Mouse (Mus musculus): ENCODE measurements around the gene Cox10. TPM values are rescaled to one million over a fixed set of nuclear protein-coding genes. Genes with fewer than 3 reads are reported as not detected.

Gene Cox10
- polyA plus RNA-seq, 1 experiment from 2014 or later: 28.0 TPM

- H3K36me3 ChIP-seq (ENCODE audit: control insufficient read depth, insufficient read depth, low read length): no peaks in the 10 kb centered on the region
- H3K4me1 ChIP-seq (ENCODE audit: control insufficient read depth, insufficient read depth, low read length): no peaks in the 10 kb centered on the region
- no peaks in the 10 kb centered on the region for H3K9me3 ChIP-seq (ENCODE audit: control insufficient read depth, low read length)
- H3K4me2 ChIP-seq: no peak overlapping the region
- ATAC-seq (ENCODE audit: low FRiP score) (no peak), DNase-seq (ENCODE audit: low spot score, missing footprints) (no peak)
- H3K4me3 ChIP-seq (ENCODE audit: low read depth, low read length): no peak overlapping the region
- 75% methylated on average over 15 of the region's 15 CpGs for WGBS
- H3K27ac ChIP-seq (ENCODE audit: low read depth, low read length): no peak overlapping the region
- H3K9ac ChIP-seq (ENCODE audit: low read length): no peak overlapping the region
- H3K27me3 ChIP-seq (ENCODE audit: control insufficient read depth, insufficient read depth, low read length): no peaks in the 10 kb centered on the region
Measured at GRCm38 (mm10) chr11:64037471-64038125, 41.7 kb downstream of the Cox10 start.

GRCm38 (mm10) chr11:64036306-64036705, 43.0 kb downstream of the Cox10 start:
- H3K27me3 ChIP-seq (ENCODE audit: control insufficient read depth, insufficient read depth, low read length): no peaks in the 10 kb centered on the region
- no peak overlapping the region for H3K9ac ChIP-seq (ENCODE audit: low read length)
- no peak overlapping the region for H3K4me3 ChIP-seq (ENCODE audit: low read depth, low read length)
- 91% methylated on average over 7 of the region's 7 CpGs for WGBS
- no peaks in the 10 kb centered on the region for H3K4me1 ChIP-seq (ENCODE audit: control insufficient read depth, insufficient read depth, low read length)
- no peak overlapping the region for H3K4me2 ChIP-seq
- ATAC-seq (ENCODE audit: low FRiP score) (no peak), DNase-seq (ENCODE audit: low spot score, missing footprints) (no peak)
- no peak overlapping the region for H3K27ac ChIP-seq (ENCODE audit: low read depth, low read length)
- H3K9me3 ChIP-seq (ENCODE audit: control insufficient read depth, low read length): no peaks in the 10 kb centered on the region
- no peaks in the 10 kb centered on the region for H3K36me3 ChIP-seq (ENCODE audit: control insufficient read depth, insufficient read depth, low read length)

GRCm38 (mm10) chr11:64035709-64036108, 43.6 kb downstream of the Cox10 start:
- Histone ChIP-seq H3K9ac (ENCODE audit: low read length) (no peak overlapping the region), H3K4me2 (no peak overlapping the region), H3K36me3 (ENCODE audit: control insufficient read depth, insufficient read depth, low read length) (no peaks in the 10 kb centered on the region), H3K27me3 (ENCODE audit: control insufficient read depth, insufficient read depth, low read length) (no peaks in the 10 kb centered on the region), H3K4me3 (ENCODE audit: low read depth, low read length) (no peak overlapping the region), H3K27ac (ENCODE audit: low read depth, low read length) (no peak overlapping the region), H3K4me1 (ENCODE audit: control insufficient read depth, insufficient read depth, low read length) (no peaks in the 10 kb centered on the region), H3K9me3 (ENCODE audit: control insufficient read depth, low read length) (no peaks in the 10 kb centered on the region)
- WGBS: 92% methylated on average over 4 of the region's 4 CpGs
- DNase-seq (ENCODE audit: low spot score, missing footprints) (no peak), ATAC-seq (ENCODE audit: low FRiP score) (no peak)

GRCm38 (mm10) chr11:64034686-64035085, 44.6 kb downstream of the Cox10 start:
- H3K36me3 ChIP-seq (ENCODE audit: control insufficient read depth, insufficient read depth, low read length): no peaks in the 10 kb centered on the region
- H3K4me2 ChIP-seq: no peak overlapping the region
- H3K4me1 ChIP-seq (ENCODE audit: control insufficient read depth, insufficient read depth, low read length): no peaks in the 10 kb centered on the region
- no peak for ATAC-seq (ENCODE audit: low FRiP score)
- 88% methylated on average over 5 of the region's 5 CpGs for WGBS
- no peak overlapping the region for H3K9ac ChIP-seq (ENCODE audit: low read length)
- DNase-seq (ENCODE audit: low spot score, missing footprints): no peak
- no peaks in the 10 kb centered on the region for H3K9me3 ChIP-seq (ENCODE audit: control insufficient read depth, low read length)
- H3K4me3 ChIP-seq (ENCODE audit: low read depth, low read length): no peak overlapping the region
- H3K27ac ChIP-seq (ENCODE audit: low read depth, low read length): no peak overlapping the region
- H3K27me3 ChIP-seq (ENCODE audit: control insufficient read depth, insufficient read depth, low read length): no peaks in the 10 kb centered on the region

- no peak for ATAC-seq (ENCODE audit: low FRiP score)
- WGBS: 79% methylated on average over 8 of the region's 8 CpGs
- no peak overlapping the region for H3K27ac ChIP-seq (ENCODE audit: low read depth, low read length)
Measured at GRCm38 (mm10) chr11:64027423-64027822, 51.8 kb downstream of the Cox10 start.

GRCm38 (mm10) chr11:64025843-64026242, 53.4 kb downstream of the Cox10 start:
- Histone ChIP-seq H3K4me2 (no peak overlapping the region), H3K27me3 (ENCODE audit: control insufficient read depth, insufficient read depth, low read length) (no peaks in the 10 kb centered on the region), H3K9me3 (ENCODE audit: control insufficient read depth, low read length) (no peaks in the 10 kb centered on the region), H3K27ac (ENCODE audit: low read depth, low read length) (no peak overlapping the region), H3K4me1 (ENCODE audit: control insufficient read depth, insufficient read depth, low read length) (peaks cover 14% of the 10 kb centered on the region), H3K9ac (ENCODE audit: low read length) (no peak overlapping the region), H3K4me3 (ENCODE audit: low read depth, low read length) (no peak overlapping the region), H3K36me3 (ENCODE audit: control insufficient read depth, insufficient read depth, low read length) (no peaks in the 10 kb centered on the region)
- DNase-seq (ENCODE audit: low spot score, missing footprints) (no peak), ATAC-seq (ENCODE audit: low FRiP score) (no peak)
- 86% methylated on average over 4 of the region's 4 CpGs for WGBS

More at GRCm38 (mm10) chr11:64027423-64027822, 51.8 kb downstream of the Cox10 start:
- Histone ChIP-seq H3K4me2 (no peak overlapping the region), H3K9me3 (ENCODE audit: control insufficient read depth, low read length) (no peaks in the 10 kb centered on the region), H3K36me3 (ENCODE audit: control insufficient read depth, insufficient read depth, low read length) (no peaks in the 10 kb centered on the region), H3K4me3 (ENCODE audit: low read depth, low read length) (no peak overlapping the region), H3K9ac (ENCODE audit: low read length) (no peak overlapping the region), H3K27me3 (ENCODE audit: control insufficient read depth, insufficient read depth, low read length) (no peaks in the 10 kb centered on the region), H3K4me1 (ENCODE audit: control insufficient read depth, insufficient read depth, low read length) (peaks cover 12% of the 10 kb centered on the region)
- DNase-seq (ENCODE audit: low spot score, missing footprints): no peak

GRCm38 (mm10) chr11:64024575-64024974, 54.7 kb downstream of the Cox10 start:
- H3K27ac ChIP-seq (ENCODE audit: low read depth, low read length): no peak overlapping the region
- DNase-seq (ENCODE audit: low spot score, missing footprints): no peak
- H3K36me3 ChIP-seq (ENCODE audit: control insufficient read depth, insufficient read depth, low read length): no peaks in the 10 kb centered on the region
- H3K9ac ChIP-seq (ENCODE audit: low read length): no peak overlapping the region
- no peak overlapping the region for H3K4me2 ChIP-seq
- 79% methylated on average over 7 of the region's 7 CpGs for WGBS
- peaks cover 14% of the 10 kb centered on the region for H3K4me1 ChIP-seq (ENCODE audit: control insufficient read depth, insufficient read depth, low read length)
- no peaks in the 10 kb centered on the region for H3K27me3 ChIP-seq (ENCODE audit: control insufficient read depth, insufficient read depth, low read length)
- no peaks in the 10 kb centered on the region for H3K9me3 ChIP-seq (ENCODE audit: control insufficient read depth, low read length)
- no peak overlapping the region for H3K4me3 ChIP-seq (ENCODE audit: low read depth, low read length)
- ATAC-seq (ENCODE audit: low FRiP score): no peak

GRCm38 (mm10) chr11:64023380-64023981, 55.8 kb downstream of the Cox10 start:
- Histone ChIP-seq H3K9ac (ENCODE audit: low read length) (no peak overlapping the region), H3K4me2 (no peak overlapping the region), H3K27ac (ENCODE audit: low read depth, low read length) (no peak overlapping the region), H3K27me3 (ENCODE audit: control insufficient read depth, insufficient read depth, low read length) (no peaks in the 10 kb centered on the region), H3K4me1 (ENCODE audit: control insufficient read depth, insufficient read depth, low read length) (peaks cover 14% of the 10 kb centered on the region), H3K4me3 (ENCODE audit: low read depth, low read length) (no peak overlapping the region), H3K9me3 (ENCODE audit: control insufficient read depth, low read length) (no peaks in the 10 kb centered on the region), H3K36me3 (ENCODE audit: control insufficient read depth, insufficient read depth, low read length) (no peaks in the 10 kb centered on the region)
- 60% methylated on average over 15 of the region's 15 CpGs for WGBS
- DNase-seq (ENCODE audit: low spot score, missing footprints): no peak
- no peak for ATAC-seq (ENCODE audit: low FRiP score)

- 46% methylated on average over 9 of the region's 9 CpGs for WGBS
- Histone ChIP-seq H3K9ac (ENCODE audit: low read length) (no peak overlapping the region; the same call in 1 of the 2 replicates), H3K27me3 (ENCODE audit: control insufficient read depth, insufficient read depth, low read length) (no peaks in the 10 kb centered on the region), H3K27ac (ENCODE audit: low read depth, low read length) (no peak overlapping the region), H3K36me3 (ENCODE audit: control insufficient read depth, insufficient read depth, low read length) (no peaks in the 10 kb centered on the region), H3K4me2 (no peak overlapping the region), H3K9me3 (ENCODE audit: control insufficient read depth, low read length) (no peaks in the 10 kb centered on the region), H3K4me3 (ENCODE audit: low read depth, low read length) (no peak overlapping the region), H3K4me1 (ENCODE audit: control insufficient read depth, insufficient read depth, low read length) (peaks cover 19% of the 10 kb centered on the region)
- DNase-seq (ENCODE audit: low spot score, missing footprints): no peak
- ATAC-seq (ENCODE audit: low FRiP score): no peak
Measured at GRCm38 (mm10) chr11:64022403-64023047, 56.7 kb downstream of the Cox10 start.

All from midbrain, embryonic 11.5 days (tissue).